In genomic region chr6:48595278-48595677, GRCm38 (mm10) we compare ENCODE assay signal across 8 mouse cellular contexts. TPM values are rescaled to one million over a fixed set of nuclear protein-coding genes. Genes with fewer than 3 reads are reported as not detected.
A peak's percentile ranks its signal among the peaks of the same experiment; 100 is the strongest.
DNase-seq lines count a peak whose midpoint lies in the region; TF ChIP-seq lines count a peak whose summit lies in the region.

No protein-coding gene starts in this region.

- 26% methylated on average over 1 of the region's 1 CpGs for WGBS in olfactory bulb, adult 2 months

- H3K4me3 ChIP-seq in testis, adult 2 months (ENCODE audit: control insufficient read depth, low read depth, low read length): peak overlapping the region; percentile 14; the same call in 1 of the 2 replicates
- H3K4me3 ChIP-seq in olfactory bulb, adult 2 months (ENCODE audit: insufficient read depth, low read depth, low read length): peak overlapping the region; percentile 86

- TF ChIP-seq CTCF in testis, adult 2 months (IDR thresholded peaks at IDR 0.05; ENCODE audit: control insufficient read depth, insufficient read depth, insufficient replicate concordance, low read depth, low read length): no peak
- no peak for TF ChIP-seq CTCF in olfactory bulb, adult 2 months (IDR thresholded peaks at IDR 0.05; ENCODE audit: insufficient read depth, low read depth, low read length)

- H3K4me1 ChIP-seq in testis, adult 2 months (ENCODE audit: control insufficient read depth, insufficient read depth, low read length): peaks cover 25% of the 10 kb centered on the region
- peaks cover 38% of the 10 kb centered on the region for H3K4me1 ChIP-seq in olfactory bulb, adult 2 months (ENCODE audit: control insufficient read depth, insufficient read depth, low read length)

- no peaks in the 10 kb centered on the region for H3K36me3 ChIP-seq in testis, adult 2 months (ENCODE audit: control insufficient read depth, insufficient read depth, low read length)

- DNase-seq in cerebellum, adult 18-20 months: peak; percentile 40 to 49
- no peak for DNase-seq in cerebellum, adult 8-10 months
- DNase-seq in testis, postnatal 10 days (ENCODE audit: low spot score): no peak
- peak; percentile 57 for DNase-seq in kidney, postnatal 36 days
- no peak for DNase-seq in adrenal gland, postnatal 4 days (ENCODE audit: low spot score in 2 of 2)
- DNase-seq in urinary bladder, postnatal 4 days (ENCODE audit: low spot score in 2 of 2): no peak

- H3K27me3 ChIP-seq in testis, adult 2 months (ENCODE audit: control insufficient read depth, insufficient read depth, low read length): no peaks in the 10 kb centered on the region

- H3K27ac ChIP-seq in testis, adult 2 months (ENCODE audit: control insufficient read depth, insufficient read depth, low read depth, low read length): no peak overlapping the region
- H3K27ac ChIP-seq in olfactory bulb, adult 2 months (ENCODE audit: insufficient read depth, low read depth, low read length): no peak overlapping the region

- no peak for TF ChIP-seq POLR2A in testis, adult 2 months (IDR thresholded peaks at IDR 0.05; ENCODE audit: control insufficient read depth, low read depth, low read length)
- no peak for TF ChIP-seq POLR2A in olfactory bulb, adult 2 months (IDR thresholded peaks at IDR 0.05; ENCODE audit: insufficient read depth, low read depth, low read length)

RNA-seq across cellular contexts. Expression of gene Gm44965, which starts 1.5 kb away (rescaled TPM):
- polyA plus RNA-seq in testis, adult 2 months (2012; rRNA removed): not detected in 2 replicates
- not detected in 2 replicates for polyA plus RNA-seq in olfactory bulb, adult 2 months (2012; ENCODE audit: insufficient read depth, insufficient read length, low replicate concordance, missing spikeins)
- 1 to 10 TPM in 1 of 2 experiments, not detected in 1; 2.0 TPM for total RNA-seq in adrenal gland, postnatal 4 days (2021)

RNA-seq across cellular contexts. Expression of gene Repin1, which starts 1.6 kb away (rescaled TPM):
- 16.8 and 17.8 TPM in 2 replicates for polyA plus RNA-seq in testis, adult 2 months (2012; rRNA removed)
- polyA plus RNA-seq in olfactory bulb, adult 2 months (2012; ENCODE audit: insufficient read depth, insufficient read length, low replicate concordance, missing spikeins): not detected in 2 replicates
- total RNA-seq in adrenal gland, postnatal 4 days (2021): 10 to 100 TPM; 59.7 to 61.5 TPM

RNA-seq across cellular contexts. Expression of gene Gm45021, which starts 5.9 kb away (rescaled TPM):
- not detected in 2 replicates for polyA plus RNA-seq in testis, adult 2 months (2012; rRNA removed)
- not detected in 2 replicates for polyA plus RNA-seq in olfactory bulb, adult 2 months (2012; ENCODE audit: insufficient read depth, insufficient read length, low replicate concordance, missing spikeins)
- not detected for total RNA-seq in adrenal gland, postnatal 4 days (2021)

RNA-seq across cellular contexts. Expression of gene Zfp775, which starts 6.6 kb away (rescaled TPM):
- 1.8 and 1.9 TPM in 2 replicates for polyA plus RNA-seq in testis, adult 2 months (2012; rRNA removed)
- not detected in 2 replicates for polyA plus RNA-seq in olfactory bulb, adult 2 months (2012; ENCODE audit: insufficient read depth, insufficient read length, low replicate concordance, missing spikeins)
- 10 to 100 TPM in 1 of 2 experiments, 1 to 10 TPM in 1; 7.8 to 10.0 TPM for total RNA-seq in adrenal gland, postnatal 4 days (2021)

RNA-seq across cellular contexts. Expression of gene Rarres2, which starts 22.7 kb away (rescaled TPM):
- polyA plus RNA-seq in testis, adult 2 months (2012; rRNA removed): 10.5 and 11.0 TPM in 2 replicates
- not detected in 2 replicates for polyA plus RNA-seq in olfactory bulb, adult 2 months (2012; ENCODE audit: insufficient read depth, insufficient read length, low replicate concordance, missing spikeins)
- total RNA-seq in adrenal gland, postnatal 4 days (2021): 100 to 1,000 TPM in 1 of 2 experiments, 10 to 100 TPM in 1; 82.0 to 161 TPM

Comparison
In these comparisons a context has a peak if more than half of its experiments do, and no peak if none do; other contexts are left out.
1. DNase-seq: peak in cerebellum, adult 18-20 months (2 of 2) and kidney, postnatal 36 days (2 of 2); none in cerebellum, adult 8-10 months (single experiment), testis, postnatal 10 days (single experiment), adrenal gland, postnatal 4 days (0 of 2) and urinary bladder, postnatal 4 days (0 of 2).